Mouse (Mus musculus) sigmoid colon, adult 10 weeks (tissue): ENCODE data around the gene Olfr99. TPM values are rescaled to one million over a fixed set of nuclear protein-coding genes. Genes with fewer than 3 reads are reported as not detected.

Source experiments
- polyA plus RNA-seq: library from polyadenylated mRNA; stranded (reverse); fragments of 350-450 nt; fragmentation: Illumina TruSeq; extraction: RNeasy Lipid Tissue Mini Kit (QIAGEN cat#74804); gene quantifications from one replicate; pipeline ENCODE4 v1.2.3, GENCODE M21; 2014; ENCODE audit warnings: low read depth, low replicate concordance

The Olfr99 gene
- polyA plus RNA-seq: not detected

DNA sequence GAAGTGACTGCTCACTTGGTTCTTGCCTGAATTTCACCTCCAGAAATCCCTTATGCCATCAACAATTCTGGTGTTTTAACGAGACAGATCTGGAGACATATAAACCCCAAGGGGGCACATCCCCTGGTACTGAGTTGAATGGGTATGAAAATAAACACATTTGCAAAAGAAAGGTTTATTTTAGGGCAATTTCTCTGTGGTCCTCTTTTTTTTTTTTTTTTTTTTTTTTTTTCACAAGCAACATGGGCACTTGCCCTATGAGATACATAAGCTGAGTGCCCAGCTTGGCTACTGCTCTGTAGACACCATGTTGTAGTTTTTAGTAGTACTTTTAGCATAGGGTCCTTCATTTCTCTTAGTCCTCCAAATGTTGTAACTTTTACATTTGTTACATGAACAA is at the start of gene Olfr99:
Gene Olfr99 (minus strand): TSS at position 101 of the 400 bp plus-strand sequence.

GRCm38 (mm10) chr17:37316954-37317353 is 33.7 kb upstream of the Olfr99 start, which contains the start of gene Olfr102:
Gene Olfr102 (minus strand): TSS chr17:37317054.

DNA sequence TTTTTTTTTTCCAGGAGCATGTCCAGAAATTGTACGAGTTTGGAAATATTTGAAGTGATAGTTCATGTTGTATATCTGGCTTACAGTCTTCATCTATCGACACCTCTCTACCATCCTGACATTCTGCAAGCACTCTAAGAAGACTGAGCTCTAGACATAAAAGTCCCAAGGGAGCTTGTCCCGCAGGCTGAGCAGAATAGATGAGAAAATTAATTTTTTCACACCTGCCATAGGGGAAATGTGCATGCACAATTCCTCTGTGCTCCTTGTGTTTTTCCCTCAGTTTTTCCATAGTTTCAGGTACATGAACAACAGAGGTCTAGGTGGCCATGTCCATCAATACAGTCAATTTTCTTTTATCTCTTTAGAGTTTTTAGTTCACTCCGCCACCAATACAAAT is 21.0 kb upstream of the Olfr99 start, which contains the start of gene Olfr101:
Gene Olfr101 (minus strand): TSS at position 101 of the 400 bp plus-strand sequence.

DNA sequence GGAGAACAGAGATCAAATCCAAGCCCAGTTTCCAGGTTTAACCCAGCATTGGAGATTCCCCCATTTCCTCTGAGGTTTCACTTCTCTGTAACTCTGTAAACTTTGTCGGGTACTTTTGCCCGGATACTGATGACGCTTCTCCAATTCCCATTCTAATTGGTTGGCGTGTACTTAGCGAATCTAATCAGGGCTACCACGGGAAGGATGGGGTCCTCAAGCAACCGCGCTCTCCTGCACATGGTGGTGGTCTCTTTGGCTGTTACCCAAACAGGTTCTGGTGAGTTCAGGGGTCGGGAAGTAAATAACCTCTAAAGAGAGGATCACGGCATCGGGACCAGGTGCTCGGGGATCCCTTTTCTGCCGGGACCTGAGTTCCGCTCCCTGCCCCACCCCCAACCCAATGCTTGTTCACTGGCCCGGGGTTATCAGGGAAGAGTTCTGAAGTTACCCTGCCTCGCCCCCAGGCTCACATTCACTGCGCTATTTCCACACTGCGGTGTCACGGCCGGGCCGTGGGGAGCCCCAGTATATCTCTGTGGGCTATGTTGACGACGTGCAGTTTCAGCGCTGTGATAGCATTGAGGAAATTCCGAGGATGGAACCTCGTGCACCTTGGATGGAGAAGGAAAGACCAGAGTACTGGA is 13.1 kb downstream of the Olfr99 start, which contains the start of gene H2-M3:
Gene H2-M3 (plus strand): TSS at position 163 of the 644 bp plus-strand sequence.

GRCm38 (mm10) chr17:37263626-37264025 is 19.6 kb downstream of the Olfr99 start, which contains the start of gene Olfr98:
Gene Olfr98 (minus strand): TSS chr17:37263749.

GRCm38 (mm10) chr17:37237230-37237629 is 46.0 kb downstream of the Olfr99 start, which contains the start of gene Olfr97:
Gene Olfr97 (minus strand): TSS chr17:37237330.

Other genes starting within 250 kb of the Olfr99 start
- 42.1 TPM for gene Gabbr1, start 237.5 kb downstream of the Olfr99 start, polyA plus RNA-seq
- not detected for gene Olfr90, start 195.0 kb downstream of the Olfr99 start, polyA plus RNA-seq
- gene Olfr91, start 185.2 kb downstream of the Olfr99 start, polyA plus RNA-seq: not detected
- not detected for gene Olfr92, start 163.4 kb downstream of the Olfr99 start, polyA plus RNA-seq
- not detected for gene Olfr93, start 122.0 kb downstream of the Olfr99 start, polyA plus RNA-seq
- 12.9 TPM for gene Ubd, start 89.6 kb downstream of the Olfr99 start, polyA plus RNA-seq
- not detected for gene Olfr94, start 82.5 kb downstream of the Olfr99 start, polyA plus RNA-seq
- not detected for gene Olfr95, start 70.3 kb downstream of the Olfr99 start, polyA plus RNA-seq
- not detected for gene Olfr96, start 63.3 kb downstream of the Olfr99 start, polyA plus RNA-seq
- gene Olfr97, start 46.1 kb downstream of the Olfr99 start, polyA plus RNA-seq: not detected
- gene Olfr98, start 19.7 kb downstream of the Olfr99 start, polyA plus RNA-seq: not detected
- 3.1 TPM for gene H2-M3, start 13.2 kb downstream of the Olfr99 start, polyA plus RNA-seq
- not detected for gene Olfr101, start 20.9 kb upstream of the Olfr99 start, polyA plus RNA-seq
- not detected for gene Olfr102, start 33.6 kb upstream of the Olfr99 start, polyA plus RNA-seq
- gene Olfr103, start 56.2 kb upstream of the Olfr99 start, polyA plus RNA-seq: not detected
- gene Olfr104-ps, start 76.1 kb upstream of the Olfr99 start, polyA plus RNA-seq: not detected
- not detected for gene Olfr105-ps, start 95.6 kb upstream of the Olfr99 start, polyA plus RNA-seq
- not detected for gene Olfr106-ps, start 106.9 kb upstream of the Olfr99 start, polyA plus RNA-seq
- gene Olfr107, start 115.8 kb upstream of the Olfr99 start, polyA plus RNA-seq: not detected
- not detected for gene Olfr108, start 162.0 kb upstream of the Olfr99 start, polyA plus RNA-seq
- not detected for gene Olfr109, start 175.5 kb upstream of the Olfr99 start, polyA plus RNA-seq
- 3.1 TPM for gene H2-M2, start 200.1 kb upstream of the Olfr99 start, polyA plus RNA-seq
- not detected for gene Olfr110, start 209.0 kb upstream of the Olfr99 start, polyA plus RNA-seq
- gene Olfr111, start 224.6 kb upstream of the Olfr99 start, polyA plus RNA-seq: 0.44 TPM